Mouse (Mus musculus) MEL (cell line): ENCODE data around the gene Capn8.

Experiments
- CHD1 ChIP-seq: IDR thresholded peaks from 2 replicates; pipeline ENCODE4 v1.6.1; 2012; ENCODE audit warnings: low read depth, mild to moderate bottlenecking, inconsistent platforms, low read length, improper control_type of control experiment
- CTCF ChIP-seq, 3 experiments: IDR thresholded peaks in 2 of 3; conservative IDR thresholded peaks in 1 of 3; 2 replicates each; pipeline ENCODE4 v1.5.1; 2011 to 2012; ENCODE audit warnings: low read length in 3 of 3, low read depth in 2 of 3, mild to moderate bottlenecking in 2 of 3, improper control_type of control experiment in 1 of 3, inconsistent platforms in 1 of 3, mixed read lengths in 1 of 3, moderate library complexity in 1 of 3; ENCODE audit not compliant: control insufficient read depth in 1 of 3, insufficient read depth in 1 of 3, poor library complexity in 1 of 3, severe bottlenecking in 1 of 3
- MAFK ChIP-seq: IDR thresholded peaks from 2 replicates; pipeline ENCODE4 v1.6.1; 2011; ENCODE audit warnings: low read depth, mild to moderate bottlenecking, low read length, improper control_type of control experiment, borderline replicate concordance
- MXI1 ChIP-seq: IDR thresholded peaks from 2 replicates; pipeline ENCODE4 v1.6.1; 2011; ENCODE audit warnings: mild to moderate bottlenecking, low read depth, low read length, improper control_type of control experiment
- POLR2A ChIP-seq, 2 experiments: IDR thresholded peaks; 2 replicates each; pipeline ENCODE4 v1.6.1; 2011 to 2012; ENCODE audit warnings: low read length in 2 of 2, mild to moderate bottlenecking in 2 of 2, control low read depth in 1 of 2, improper control_type of control experiment in 1 of 2, low read depth in 1 of 2, moderate library complexity in 1 of 2; ENCODE audit not compliant: control insufficient read depth in 1 of 2, insufficient read depth in 1 of 2, poor library complexity in 1 of 2
- POLR2AphosphoS2 ChIP-seq: IDR thresholded peaks from 2 replicates; pipeline ENCODE4 v1.6.1; 2011; ENCODE audit warnings: low read length, improper control_type of control experiment
- TBP ChIP-seq: IDR thresholded peaks from 2 replicates; pipeline ENCODE4 v1.8.0; 2011; ENCODE audit warnings: low read depth, low read length, improper control_type of control experiment
- TCF12 ChIP-seq: IDR thresholded peaks from 2 replicates; pipeline ENCODE4 v1.6.1; 2014; ENCODE audit warnings: low read depth, mild to moderate bottlenecking, inconsistent platforms, low read length, improper control_type of control experiment, moderate library complexity
- USF1 ChIP-seq: IDR thresholded peaks from 2 replicates; pipeline ENCODE4 v1.6.1; 2014; ENCODE audit warnings: low read depth, mild to moderate bottlenecking, inconsistent platforms, low read length, improper control_type of control experiment, moderate library complexity
- ZNF384 ChIP-seq: IDR thresholded peaks from 2 replicates; pipeline ENCODE4 v1.6.1; 2012; ENCODE audit warnings: low read depth, mild to moderate bottlenecking, inconsistent platforms, low read length, improper control_type of control experiment

GRCm38 (mm10) chr1:182517677-182518011 lies 47.2 kb upstream of the Capn8 start:
- TF ChIP-seq POLR2A (IDR thresholded peaks at IDR 0.05; ENCODE audit: control insufficient read depth in 1 of 2, insufficient read depth in 1 of 2, low read depth in 1 of 2, low read length in 2 of 2, poor library complexity in 1 of 2) (no peak), CHD1 (no peak), CTCF (IDR thresholded peaks at IDR 0.05 in 2 of 3, conservative IDR thresholded peaks at IDR 0.05 in 1 of 3; ENCODE audit: control insufficient read depth in 1 of 3, insufficient read depth in 1 of 3, low read depth in 2 of 3, low read length in 3 of 3, poor library complexity in 1 of 3, severe bottlenecking in 1 of 3) (no peak), TCF12 (no peak), POLR2AphosphoS2 (no peak), MXI1 (0 out of 2 replicates have a peak, but pooled peaks have one; percentile 10), USF1 (no peak), TBP (no peak), ZNF384 (no peak), MAFK (no peak)
